ENCODE assay signal across 7 mouse cellular contexts in genomic region chr10:80752079-80752625, GRCm38 (mm10). TPM values are rescaled to one million over a fixed set of nuclear protein-coding genes. Genes with fewer than 3 reads are reported as not detected.
DNase-seq lines count a peak whose midpoint lies in the region; ATAC-seq lines count a peak whose summit lies in the region.

No protein-coding gene starts in this region.

- no peak overlapping the region for H3K9ac ChIP-seq in forebrain, embryonic 12.5 days
- H3K9ac ChIP-seq in limb, embryonic 12.5 days (replicated peaks): no peak overlapping the region; the same call in 1 of the 2 replicates
- H3K9ac ChIP-seq in midbrain, embryonic 12.5 days (replicated peaks): 0 out of 2 replicates have a peak overlapping the region, but pooled peaks have one; percentile 4
- no peak overlapping the region for H3K9ac ChIP-seq in stomach, embryonic 14.5 days (replicated peaks; ENCODE audit: low read depth, low read length)

- intact Hi-C loops in heart, postnatal 36 days (cut with DNase I): no loop called here

- H3K4me2 ChIP-seq in forebrain, embryonic 12.5 days: peak overlapping the region; percentile 41
- peak overlapping the region; percentile 48 for H3K4me2 ChIP-seq in limb, embryonic 12.5 days
- peak overlapping the region; percentile 28 for H3K4me2 ChIP-seq in midbrain, embryonic 12.5 days (replicated peaks)
- peak overlapping the region; percentile 42 for H3K4me2 ChIP-seq in stomach, embryonic 14.5 days (replicated peaks; ENCODE audit: low read depth, low read length)

- no peaks in the 10 kb centered on the region for H3K36me3 ChIP-seq in forebrain, embryonic 12.5 days (replicated peaks)
- H3K36me3 ChIP-seq in limb, embryonic 12.5 days: no peaks in the 10 kb centered on the region
- H3K36me3 ChIP-seq in midbrain, embryonic 12.5 days: no peaks in the 10 kb centered on the region
- H3K36me3 ChIP-seq in stomach, embryonic 14.5 days (ENCODE audit: control insufficient read depth, insufficient read depth, low read length): no peaks in the 10 kb centered on the region

- 6% methylated on average over 6 of the region's 6 CpGs for WGBS in forebrain, embryonic 12.5 days
- WGBS in limb, embryonic 12.5 days: 6% methylated on average over 6 of the region's 6 CpGs
- WGBS in midbrain, embryonic 12.5 days: 8% methylated on average over 6 of the region's 6 CpGs
- WGBS in stomach, embryonic 14.5 days: 3% methylated on average over 6 of the region's 6 CpGs

- peaks cover 28% of the 10 kb centered on the region for H3K4me1 ChIP-seq in forebrain, embryonic 12.5 days
- peaks cover 27% of the 10 kb centered on the region for H3K4me1 ChIP-seq in limb, embryonic 12.5 days (replicated peaks)
- peaks cover 21% of the 10 kb centered on the region for H3K4me1 ChIP-seq in midbrain, embryonic 12.5 days
- H3K4me1 ChIP-seq in stomach, embryonic 14.5 days (ENCODE audit: control insufficient read depth, insufficient read depth, low read length): peaks cover 17% of the 10 kb centered on the region

- H3K9me3 ChIP-seq in forebrain, embryonic 12.5 days: no peaks in the 10 kb centered on the region
- no peaks in the 10 kb centered on the region for H3K9me3 ChIP-seq in limb, embryonic 12.5 days
- H3K9me3 ChIP-seq in midbrain, embryonic 12.5 days: no peaks in the 10 kb centered on the region
- no peaks in the 10 kb centered on the region for H3K9me3 ChIP-seq in stomach, embryonic 14.5 days (ENCODE audit: control insufficient read depth, low read depth, low read length)

- H3K27me3 ChIP-seq in forebrain, embryonic 12.5 days: no peaks in the 10 kb centered on the region
- H3K27me3 ChIP-seq in limb, embryonic 12.5 days: no peaks in the 10 kb centered on the region
- 0 out of 2 replicates have a peak, but pooled peaks cover 3% of the 10 kb centered on the region for H3K27me3 ChIP-seq in midbrain, embryonic 12.5 days
- H3K27me3 ChIP-seq in stomach, embryonic 14.5 days (ENCODE audit: control insufficient read depth, insufficient read depth, low read length): no peaks in the 10 kb centered on the region

- no peak overlapping the region for H3K27ac ChIP-seq in forebrain, embryonic 12.5 days
- no peak overlapping the region for H3K27ac ChIP-seq in limb, embryonic 12.5 days
- H3K27ac ChIP-seq in midbrain, embryonic 12.5 days (replicated peaks): no peak overlapping the region; the same call in 1 of the 2 replicates
- peak overlapping the region; percentile 73 for H3K27ac ChIP-seq in stomach, embryonic 14.5 days (ENCODE audit: low read length)

- DNase-seq in MEL-GATA-1-ER (ENCODE audit: extremely low read depth, low read depth): peak; percentile 82
- peak; percentile 83 to 91 for DNase-seq in adrenal gland, postnatal 36 days
- DNase-seq in heart, postnatal 36 days: peak; percentile 71 to 77

- H3K4me3 ChIP-seq in forebrain, embryonic 12.5 days (replicated peaks): peak overlapping the region; percentile 14; the same call in 1 of the 2 replicates
- H3K4me3 ChIP-seq in limb, embryonic 12.5 days (replicated peaks): peak overlapping the region; percentile 11; the same call in 1 of the 2 replicates
- peak overlapping the region; percentile 2; the same call in 1 of the 2 replicates for H3K4me3 ChIP-seq in midbrain, embryonic 12.5 days
- peak overlapping the region; percentile 13; the same call in 1 of the 2 replicates for H3K4me3 ChIP-seq in stomach, embryonic 14.5 days (ENCODE audit: low read depth, low read length)

- ATAC-seq in forebrain, embryonic 12.5 days (ENCODE audit: low FRiP score): peak; percentile 40; the same call in 1 of the 2 replicates
- peak; percentile 21; the same call in 1 of the 2 replicates for ATAC-seq in limb, embryonic 12.5 days (ENCODE audit: insufficient number of reproducible peaks, insufficient read depth, low FRiP score, low TSS enrichment, low read depth)
- peak; percentile 38 for ATAC-seq in midbrain, embryonic 12.5 days (ENCODE audit: low FRiP score, low read depth)
- peak; percentile 53 for ATAC-seq in stomach, embryonic 14.5 days (ENCODE audit: insufficient number of reproducible peaks, insufficient read depth, low FRiP score, low read depth)

RNA-seq across cellular contexts. Expression of gene Dot1l, which starts 2.9 kb away (rescaled TPM):
- 10 to 100 TPM; 53.2 to 64.6 TPM for total RNA-seq in adrenal gland, postnatal 36 days (2021)
- 27.6 and 28.2 TPM in 2 replicates for polyA plus RNA-seq in forebrain, embryonic 12.5 days (2016; fragmentation: Nextera tagmentation; extraction: Ambion mirVana)
- 10 to 100 TPM; 22.5 to 27.0 TPM for total RNA-seq in heart, postnatal 36 days (2021)
- polyA plus RNA-seq in limb, embryonic 12.5 days (2016; fragmentation: Nextera tagmentation; extraction: Ambion mirVana): 21.8 and 22.8 TPM in 2 replicates
- polyA plus RNA-seq in midbrain, embryonic 12.5 days (2016; fragmentation: Nextera tagmentation; extraction: Ambion mirVana): 26.9 and 30.8 TPM in 2 replicates
- 24.5 and 25.8 TPM in 2 replicates for polyA plus RNA-seq in stomach, embryonic 14.5 days (2014; fragmentation: Nextera tagmentation; extraction: Ambion mirVana)

RNA-seq across cellular contexts. Expression of gene Ap3d1, which starts 10.1 kb away (rescaled TPM):
- total RNA-seq in adrenal gland, postnatal 36 days (2021): 10 to 100 TPM; 80.3 to 99.6 TPM
- 87.5 and 89.3 TPM in 2 replicates for polyA plus RNA-seq in forebrain, embryonic 12.5 days (2016; fragmentation: Nextera tagmentation; extraction: Ambion mirVana)
- 10 to 100 TPM; 35.1 to 43.5 TPM for total RNA-seq in heart, postnatal 36 days (2021)
- 73.8 and 76.8 TPM in 2 replicates for polyA plus RNA-seq in limb, embryonic 12.5 days (2016; fragmentation: Nextera tagmentation; extraction: Ambion mirVana)
- 94.0 and 99.1 TPM in 2 replicates for polyA plus RNA-seq in midbrain, embryonic 12.5 days (2016; fragmentation: Nextera tagmentation; extraction: Ambion mirVana)
- polyA plus RNA-seq in stomach, embryonic 14.5 days (2014; fragmentation: Nextera tagmentation; extraction: Ambion mirVana): 81.7 and 85.8 TPM in 2 replicates

RNA-seq across cellular contexts. Expression of gene Sf3a2, which starts 45.8 kb away (rescaled TPM):
- 10 to 100 TPM; 51.4 to 55.6 TPM for total RNA-seq in adrenal gland, postnatal 36 days (2021)
- polyA plus RNA-seq in forebrain, embryonic 12.5 days (2016; fragmentation: Nextera tagmentation; extraction: Ambion mirVana): 77.1 and 89.4 TPM in 2 replicates
- 10 to 100 TPM; 29.5 to 29.7 TPM for total RNA-seq in heart, postnatal 36 days (2021)
- 63.0 and 72.8 TPM in 2 replicates for polyA plus RNA-seq in limb, embryonic 12.5 days (2016; fragmentation: Nextera tagmentation; extraction: Ambion mirVana)
- 68.5 and 70.8 TPM in 2 replicates for polyA plus RNA-seq in midbrain, embryonic 12.5 days (2016; fragmentation: Nextera tagmentation; extraction: Ambion mirVana)
- polyA plus RNA-seq in stomach, embryonic 14.5 days (2014; fragmentation: Nextera tagmentation; extraction: Ambion mirVana): 77.7 and 81.8 TPM in 2 replicates

RNA-seq across cellular contexts. Expression of gene Plekhj1, which starts 46.3 kb away (rescaled TPM):
- 10 to 100 TPM; 84.6 to 86.8 TPM for total RNA-seq in adrenal gland, postnatal 36 days (2021)
- polyA plus RNA-seq in forebrain, embryonic 12.5 days (2016; fragmentation: Nextera tagmentation; extraction: Ambion mirVana): 152 and 156 TPM in 2 replicates
- 10 to 100 TPM; 29.3 to 31.3 TPM for total RNA-seq in heart, postnatal 36 days (2021)
- 132 and 144 TPM in 2 replicates for polyA plus RNA-seq in limb, embryonic 12.5 days (2016; fragmentation: Nextera tagmentation; extraction: Ambion mirVana)
- 137 and 148 TPM in 2 replicates for polyA plus RNA-seq in midbrain, embryonic 12.5 days (2016; fragmentation: Nextera tagmentation; extraction: Ambion mirVana)
- 110 and 116 TPM in 2 replicates for polyA plus RNA-seq in stomach, embryonic 14.5 days (2014; fragmentation: Nextera tagmentation; extraction: Ambion mirVana)

RNA-seq across cellular contexts. Expression of gene Izumo4, which starts 50.2 kb away (rescaled TPM):
- 10 to 100 TPM in 1 of 2 experiments, 1 to 10 TPM in 1; 9.9 to 16.6 TPM for total RNA-seq in adrenal gland, postnatal 36 days (2021)
- 20.6 and 21.6 TPM in 2 replicates for polyA plus RNA-seq in forebrain, embryonic 12.5 days (2016; fragmentation: Nextera tagmentation; extraction: Ambion mirVana)
- 1 to 10 TPM; 2.5 to 2.9 TPM for total RNA-seq in heart, postnatal 36 days (2021)
- polyA plus RNA-seq in limb, embryonic 12.5 days (2016; fragmentation: Nextera tagmentation; extraction: Ambion mirVana): 12.5 and 16.5 TPM in 2 replicates
- 24.9 and 29.9 TPM in 2 replicates for polyA plus RNA-seq in midbrain, embryonic 12.5 days (2016; fragmentation: Nextera tagmentation; extraction: Ambion mirVana)
- 16.7 and 18.4 TPM in 2 replicates for polyA plus RNA-seq in stomach, embryonic 14.5 days (2014; fragmentation: Nextera tagmentation; extraction: Ambion mirVana)
